Mouse (Mus musculus) adrenal gland, adult 18-20 months (tissue): Measurements from ENCODE around the gene Crat. TPM values are rescaled to one million over a fixed set of nuclear protein-coding genes. Genes with fewer than 3 reads are reported as not detected.
"Not testable (repeated sequence)": the region's sequence is repeated elsewhere in the genome, so short reads cannot be mapped to it uniquely, and the experiment has no call there.

ENCODE experiments used
- DNase-seq, 2 experiments: peaks; one replicate each; pipeline ENCODE4 v3.0.0; 2021 to 2022; ENCODE audit warnings: low spot score in 2 of 2
- total RNA-seq, 2 experiments: library from RNA; stranded (reverse); gene quantifications; 1 replicate in 1 of 2; 2 replicates in 1 of 2; pipeline ENCODE4 v1.2.3; 2021

Crat gene
- total RNA-seq, 2 experiments from 2014 or later = 175 to 243 TPM

DNA sequence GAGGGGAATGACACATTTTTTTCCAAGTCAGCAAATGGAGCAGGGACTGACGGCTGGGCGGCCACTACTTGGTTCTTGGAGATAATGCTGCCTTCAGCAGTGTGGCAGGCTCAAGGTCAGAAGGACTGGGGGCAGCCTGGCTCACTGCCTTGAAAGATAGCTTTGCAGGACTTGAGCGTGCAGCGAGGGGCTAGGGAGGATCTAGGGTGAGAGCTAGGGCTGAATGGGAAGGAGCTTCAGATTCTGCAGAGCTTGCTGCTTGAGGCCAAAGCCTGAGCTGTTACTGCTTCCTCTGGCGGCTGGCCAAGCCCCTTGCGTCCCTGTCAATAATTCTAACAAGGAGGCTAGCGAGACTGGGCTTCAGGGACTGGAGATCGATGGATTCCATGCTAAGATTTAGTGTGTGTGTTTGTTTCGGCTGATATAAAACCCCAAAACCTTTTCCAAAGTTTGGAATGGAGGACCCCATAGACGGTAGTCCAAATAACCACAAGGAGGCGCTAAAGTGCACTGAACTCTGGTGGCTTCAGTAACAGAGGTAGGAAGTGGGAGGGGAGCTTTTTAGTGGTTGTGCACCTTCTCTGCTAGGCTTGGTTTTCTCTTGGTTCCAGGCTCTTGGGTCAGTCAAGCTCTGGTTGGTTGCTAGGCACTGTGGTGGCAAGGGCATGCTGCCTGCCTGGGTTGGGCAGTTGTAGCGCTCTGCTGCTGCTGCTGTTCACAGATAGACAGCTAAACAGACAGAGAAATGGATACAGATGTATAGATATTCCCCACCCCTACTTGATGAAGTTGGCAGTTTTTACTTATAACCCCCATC, 25.3 kb upstream of the Crat start:
- peak; percentile 67 for DNase-seq

DNA sequence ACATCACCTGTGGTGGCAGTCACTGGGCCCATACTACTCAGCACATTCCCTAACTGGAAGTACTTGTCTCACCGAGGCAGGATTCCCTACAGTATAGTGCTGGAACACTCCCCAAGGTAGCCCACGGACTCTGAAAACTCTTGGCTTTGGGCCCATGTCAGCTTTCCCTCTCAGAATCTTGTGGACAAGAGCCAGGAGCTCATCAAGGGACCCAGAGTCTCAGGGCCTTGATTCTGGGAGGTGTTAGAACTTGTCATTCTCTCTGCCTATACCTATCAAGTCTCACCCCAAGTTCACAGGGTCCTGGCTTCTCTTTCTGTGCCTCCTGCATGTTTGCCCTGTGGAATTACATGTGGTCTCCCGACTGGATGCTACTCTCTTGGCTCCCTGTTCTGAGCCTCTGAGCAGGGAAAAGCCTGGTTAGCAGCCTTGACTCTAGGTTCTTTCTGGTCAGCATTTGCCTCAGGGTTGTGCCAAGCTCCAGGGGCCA, 24.6 kb upstream of the Crat start:
- no peak for DNase-seq

DNA sequence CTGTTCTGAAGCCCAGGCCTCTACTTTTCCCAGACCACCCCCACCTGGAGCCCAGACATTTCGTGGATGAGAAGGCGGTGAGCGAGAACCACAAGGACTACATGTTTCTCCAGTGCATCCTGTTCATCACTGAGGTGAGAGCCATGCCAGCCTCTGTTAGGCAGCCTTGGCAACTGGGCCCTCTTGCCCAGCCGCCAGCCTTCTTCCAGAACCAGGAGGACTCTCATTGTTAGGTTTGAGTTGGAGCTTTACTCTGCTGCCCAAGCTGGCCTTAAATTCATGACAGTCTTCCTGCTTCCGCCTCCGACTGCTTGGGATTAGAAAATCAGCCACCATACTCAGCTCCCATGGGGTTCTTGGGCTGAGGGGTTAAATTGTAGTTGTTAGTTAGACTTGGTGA, 24.0 kb upstream of the Crat start:
- DNase-seq = no peak

DNA sequence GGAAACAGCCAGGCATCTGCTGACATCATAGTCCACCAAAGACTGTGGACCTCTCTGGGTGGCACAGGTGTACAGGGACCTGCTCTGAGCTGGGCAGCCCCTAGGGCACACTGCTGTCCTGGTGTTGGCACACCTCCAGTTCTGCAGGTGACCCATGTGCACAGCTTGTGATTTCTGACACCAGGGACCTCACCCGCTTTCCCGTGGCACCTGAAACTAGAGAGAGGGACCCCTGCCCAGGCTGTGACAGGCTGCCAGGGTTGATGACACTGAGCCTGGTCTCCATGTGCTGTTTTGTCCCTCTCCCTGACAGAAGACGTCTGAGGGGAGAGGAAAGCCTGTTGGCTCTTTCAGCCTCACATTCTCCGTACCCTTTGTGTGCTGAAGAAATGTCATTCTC, 22.2 kb upstream of the Crat start:
- DNase-seq = no peak

DNA sequence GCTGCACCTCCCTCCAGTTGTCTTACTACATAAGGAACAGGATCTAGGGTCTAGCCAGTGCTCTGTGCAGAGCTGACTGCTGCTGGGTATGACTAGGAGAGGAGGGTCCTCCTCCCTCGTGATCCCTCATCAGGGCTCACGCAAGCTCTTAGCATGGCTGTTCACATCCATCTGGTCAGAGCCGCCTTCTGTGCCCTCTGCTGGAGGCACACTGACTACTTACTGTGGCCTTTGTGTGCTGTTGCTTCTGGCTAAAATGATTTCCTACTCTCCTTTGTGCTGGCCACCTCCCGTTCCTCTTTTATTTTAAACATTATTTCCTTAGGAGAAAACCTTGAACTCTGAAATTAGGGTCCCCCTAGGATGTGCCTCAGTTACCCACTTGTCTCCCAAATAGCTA, 21.2 kb upstream of the Crat start:
- no peak for DNase-seq

DNA sequence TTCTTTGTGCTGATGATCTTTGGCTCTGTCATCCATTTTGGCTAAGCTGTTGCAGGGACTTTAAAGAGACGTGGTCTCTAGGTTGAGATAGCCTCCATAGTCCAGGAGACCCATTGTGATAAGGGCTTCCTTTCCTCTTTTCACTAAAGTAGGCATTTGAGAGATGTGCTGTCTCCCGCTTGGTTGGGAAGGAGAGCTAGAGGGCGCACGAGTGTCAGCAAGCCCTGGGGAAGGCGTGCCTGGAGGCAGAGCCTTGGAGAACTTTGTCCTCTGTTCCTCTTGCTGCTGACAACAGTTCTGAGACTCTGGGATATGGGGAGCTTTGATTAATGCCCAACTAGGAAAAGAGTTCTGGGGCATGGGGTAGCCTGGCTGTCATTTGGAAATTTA, 20.5 kb upstream of the Crat start:
- peak in 1 of 2 experiments; percentile 44 for DNase-seq

DNA sequence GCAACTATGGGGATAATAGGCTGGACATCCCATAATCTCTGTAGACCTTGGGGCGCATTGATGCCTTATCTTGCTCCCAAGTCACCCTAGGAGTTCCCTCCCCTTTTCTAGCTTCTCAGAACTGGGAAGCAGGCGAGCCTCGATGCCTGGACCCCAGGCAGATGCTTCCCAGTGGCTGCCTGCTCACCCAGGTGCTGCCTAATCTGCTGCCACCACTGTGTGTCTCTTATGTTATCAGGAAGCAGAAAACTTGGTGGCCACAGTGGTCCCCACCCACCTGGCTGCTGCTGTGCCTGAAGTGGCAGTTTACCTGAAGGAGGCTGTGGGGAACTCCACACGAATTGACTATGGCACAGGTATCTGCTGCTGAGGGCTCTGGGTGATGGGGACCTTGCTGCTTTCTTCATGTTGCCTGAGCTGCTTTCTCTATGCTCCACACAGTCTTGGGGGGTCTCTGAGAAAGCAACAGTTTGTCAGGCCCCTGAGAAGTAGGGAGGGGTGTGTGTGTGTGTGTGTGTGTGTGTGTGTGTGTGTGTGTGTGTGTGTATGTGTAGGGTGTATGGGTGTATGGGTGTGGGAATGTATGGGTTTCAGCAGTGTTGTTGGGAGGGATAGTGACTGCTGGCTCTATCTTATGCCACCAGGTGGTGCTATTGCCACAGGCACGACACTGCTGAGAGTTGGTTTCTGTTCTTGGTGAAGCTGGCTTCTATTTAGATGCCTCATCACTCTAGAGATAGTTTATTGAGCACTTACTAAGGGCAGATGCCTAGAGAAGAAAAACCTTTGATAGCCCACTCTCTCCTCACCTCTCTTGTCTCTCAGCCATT, 19.9 kb upstream of the Crat start:
- peak; percentile 64 to 67 for DNase-seq

DNA sequence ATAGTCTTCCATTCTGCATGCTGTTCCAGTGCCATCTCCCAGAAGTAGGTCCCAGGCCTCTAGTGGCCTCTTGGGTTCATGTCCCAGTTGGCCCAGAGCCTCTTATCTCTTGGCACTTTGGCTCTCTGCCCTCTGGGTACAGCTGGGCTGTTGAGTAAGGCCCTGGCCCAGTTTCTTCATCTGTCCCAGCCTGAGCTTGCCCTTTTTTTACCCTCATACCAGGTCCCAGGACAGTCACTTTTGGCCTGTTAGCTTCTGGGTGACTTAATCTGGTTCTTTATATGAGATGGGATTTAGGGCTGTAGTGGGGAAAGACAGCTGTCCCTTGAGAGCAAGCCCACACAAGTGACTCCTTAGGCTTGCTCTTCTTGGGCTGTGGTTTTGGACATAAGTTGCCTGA, 13.5 kb upstream of the Crat start:
- DNase-seq = peak; percentile 43 to 65

DNA sequence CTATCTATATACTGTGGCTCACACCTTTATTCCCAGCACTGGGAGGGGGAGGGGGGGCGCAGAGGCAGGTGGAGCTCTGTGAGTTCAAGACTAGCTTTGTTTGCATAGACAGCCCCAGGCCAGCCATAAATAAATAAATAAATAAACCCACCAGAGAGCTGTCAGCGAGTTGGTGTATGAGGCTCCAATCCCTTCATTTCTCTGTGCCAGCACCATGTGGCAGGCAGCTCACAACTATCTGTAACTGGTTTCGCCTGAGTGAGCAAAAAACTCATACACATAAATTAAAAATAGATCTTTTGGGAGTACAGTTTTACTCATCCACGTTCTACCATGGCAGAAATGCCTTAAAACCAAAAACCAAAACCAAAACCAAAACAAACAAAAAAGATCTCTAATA, 5.8 kb upstream of the Crat start:
- no peak for DNase-seq

DNA sequence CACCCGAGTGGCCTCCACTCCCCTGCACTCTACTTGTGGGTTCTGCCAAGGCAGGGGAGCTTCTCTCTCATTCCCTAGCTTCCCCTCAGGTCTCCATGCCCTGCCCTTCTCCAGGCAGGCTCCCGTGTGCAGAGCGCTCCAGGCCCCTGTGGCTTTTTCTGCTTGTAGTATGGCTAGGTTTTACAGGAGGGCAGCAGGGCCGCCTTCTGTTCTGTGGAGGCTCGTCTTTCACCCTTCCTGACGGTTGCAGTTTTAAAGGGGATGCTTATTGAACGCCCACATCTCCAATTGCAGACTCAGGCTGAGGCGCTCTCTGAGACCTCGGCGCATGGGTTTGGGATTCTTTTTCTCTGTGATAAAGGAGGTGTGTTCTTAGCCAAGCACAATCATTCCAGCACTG, 3.5 kb upstream of the Crat start:
- DNase-seq = no peak

DNA sequence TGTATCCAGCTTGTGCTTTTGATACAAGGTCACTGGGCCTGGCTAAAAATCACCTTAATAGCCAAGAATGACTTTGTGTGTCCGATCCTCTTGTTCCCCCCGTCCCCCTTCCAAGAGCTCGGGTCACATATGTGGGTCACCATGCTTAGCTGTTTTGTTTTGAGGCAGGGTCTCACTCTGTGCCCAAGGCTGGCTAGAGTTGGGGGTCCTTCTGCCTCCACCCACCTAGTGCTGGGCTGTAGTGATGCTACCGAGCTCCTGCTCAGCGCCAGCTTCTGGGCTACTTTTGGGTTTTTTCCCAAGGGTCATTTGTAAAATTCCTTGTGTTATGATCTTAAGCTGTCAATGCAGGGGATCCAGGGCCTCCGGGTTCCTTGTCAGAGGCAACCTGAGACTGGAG, 2.6 kb upstream of the Crat start:
- DNase-seq = no peak

DNA sequence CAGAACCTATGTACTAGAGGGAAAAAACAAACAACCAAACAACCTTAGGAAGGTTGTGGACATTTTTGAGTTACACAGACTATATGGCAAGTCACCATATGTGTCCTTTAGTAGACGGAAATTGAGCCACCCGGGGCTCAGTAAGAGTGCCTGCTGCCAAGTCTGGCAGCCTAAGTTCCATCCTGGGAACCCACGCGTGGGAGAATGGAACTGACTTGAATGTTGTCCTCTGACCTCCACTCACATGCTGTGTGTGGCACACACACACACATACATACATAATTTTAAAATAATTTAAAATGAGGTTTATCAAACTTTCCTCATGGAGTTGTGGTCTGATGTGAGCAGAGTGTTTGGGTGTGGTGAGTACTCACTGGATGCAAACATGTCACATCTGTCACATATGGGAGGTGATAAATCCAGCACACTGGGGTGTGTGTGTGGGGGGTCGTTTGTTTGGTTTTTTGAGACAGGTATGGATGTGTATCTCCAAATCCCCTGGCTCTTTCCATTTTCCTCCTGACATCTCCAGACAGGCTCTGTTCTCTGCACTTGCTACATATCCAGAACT, 2.1 kb upstream of the Crat start:
- DNase-seq = no peak

DNA sequence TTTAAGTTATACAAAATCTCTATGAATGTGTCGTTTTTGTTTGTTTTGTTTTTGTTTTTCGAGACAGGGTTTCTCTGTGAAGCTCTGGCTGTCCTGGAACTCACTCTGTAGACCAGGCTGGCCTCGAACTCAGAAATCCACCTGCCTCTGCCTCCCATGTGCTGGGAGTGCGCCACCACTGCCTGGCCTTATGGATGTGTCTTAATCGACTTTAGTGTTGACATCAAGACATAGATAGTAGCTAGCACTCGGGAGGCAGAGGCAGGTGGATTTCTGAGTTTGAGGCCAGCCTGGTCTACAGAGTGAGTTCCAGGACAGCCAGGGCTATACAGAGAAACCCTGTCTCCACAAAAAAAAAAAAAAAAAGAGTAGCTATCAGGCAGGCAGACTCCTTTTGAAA, 1.5 kb upstream of the Crat start:
- not testable (repeated sequence) for DNase-seq

DNA sequence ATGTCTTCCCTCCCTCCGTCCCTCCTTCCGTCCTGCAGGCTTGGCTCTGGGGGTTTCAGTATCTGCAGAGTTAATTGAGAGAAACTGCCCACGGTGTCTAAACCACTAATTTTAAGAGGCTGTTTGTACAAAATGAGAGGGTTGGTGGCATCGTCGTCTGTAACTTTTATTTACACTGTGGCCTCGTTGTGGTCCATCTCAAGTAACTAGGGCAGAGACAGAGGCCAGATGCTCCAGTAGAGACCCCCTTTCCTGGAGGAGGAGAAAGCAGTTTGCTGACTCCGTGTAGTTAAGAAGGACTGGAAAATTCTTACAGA, 994 bp upstream of the Crat start:
- no peak for DNase-seq

DNA sequence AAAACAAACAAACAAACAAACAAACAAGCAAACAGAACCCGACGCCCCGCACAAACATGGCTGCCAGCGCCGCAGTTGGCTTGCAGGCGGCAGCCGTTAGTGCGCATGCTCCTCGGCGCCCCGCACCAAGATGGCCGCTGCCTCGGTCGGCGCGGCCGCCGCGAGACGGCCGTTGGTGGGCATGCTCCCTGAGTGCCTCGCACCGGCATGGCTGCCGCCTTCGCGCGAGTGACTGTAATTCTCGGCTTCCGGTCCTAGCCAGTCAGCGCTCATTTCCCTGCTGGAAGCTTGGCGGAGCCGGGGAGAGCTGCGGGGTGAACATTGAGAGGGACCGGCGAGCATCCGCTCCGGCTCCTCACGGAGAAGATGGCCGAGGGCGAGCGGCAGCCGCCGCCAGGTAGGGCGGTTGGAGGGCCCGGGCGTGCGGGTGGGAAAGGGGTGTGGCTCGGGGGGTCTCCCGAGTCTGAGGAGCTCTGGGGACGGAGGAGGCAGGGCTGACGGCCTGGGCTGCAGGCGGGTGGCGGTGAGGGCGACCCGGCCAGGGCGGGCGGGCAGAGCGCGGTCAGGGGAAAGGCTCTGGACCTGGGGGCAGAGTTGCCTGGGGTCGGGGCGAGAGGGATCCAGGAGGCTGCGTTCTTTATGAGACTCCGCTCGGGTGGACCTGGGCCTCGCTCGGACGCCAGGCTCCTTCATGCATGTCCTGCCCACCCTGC, 479 bp upstream of the Crat start, which contains the start of gene Ptpa:
TSS of gene Ptpa (plus strand) at position 104 of the 713 bp plus-strand sequence.
- peak; percentile 90 to 91 for DNase-seq

DNA sequence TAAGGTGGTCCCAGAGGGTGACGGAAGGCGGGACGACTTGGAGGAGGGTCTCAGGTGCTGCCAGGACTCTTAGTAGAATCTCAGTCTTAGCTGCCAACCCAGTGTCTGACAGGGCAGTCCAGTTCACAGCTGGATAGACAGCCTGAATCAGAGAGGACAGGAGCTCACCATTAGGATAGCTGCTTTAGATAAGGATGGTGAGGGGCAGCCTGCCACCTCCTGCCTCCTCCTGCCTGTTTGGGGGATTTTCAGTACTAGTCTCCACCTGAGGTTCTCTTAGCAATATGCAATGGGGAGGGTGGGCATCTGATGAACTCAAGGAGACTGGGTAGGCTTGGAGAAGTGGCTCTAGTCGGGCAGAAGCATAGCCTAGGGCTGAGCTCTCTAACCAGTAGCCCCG, 932 bp downstream of the Crat start:
- DNase-seq = no peak

DNA sequence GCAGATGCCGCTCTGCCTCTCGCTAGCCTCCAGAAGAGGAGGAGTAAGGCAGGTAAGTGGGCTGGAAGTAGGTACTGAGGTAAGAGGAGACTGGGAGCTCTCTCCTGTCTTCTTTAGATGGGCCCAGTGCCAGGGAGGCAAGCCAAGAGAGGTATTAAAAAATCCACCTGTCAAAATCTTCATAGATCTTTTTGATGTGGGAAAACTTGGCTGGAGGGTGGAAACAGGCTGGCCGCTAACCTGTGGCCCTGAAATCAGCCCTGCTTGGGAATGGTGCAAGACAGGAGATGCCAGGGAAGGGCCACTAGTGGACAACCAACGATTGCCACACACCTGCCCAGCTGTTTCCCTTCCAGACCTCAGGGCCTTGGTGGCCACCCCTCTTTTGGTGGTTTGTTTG, 1.5 kb downstream of the Crat start:
- no peak for DNase-seq

DNA sequence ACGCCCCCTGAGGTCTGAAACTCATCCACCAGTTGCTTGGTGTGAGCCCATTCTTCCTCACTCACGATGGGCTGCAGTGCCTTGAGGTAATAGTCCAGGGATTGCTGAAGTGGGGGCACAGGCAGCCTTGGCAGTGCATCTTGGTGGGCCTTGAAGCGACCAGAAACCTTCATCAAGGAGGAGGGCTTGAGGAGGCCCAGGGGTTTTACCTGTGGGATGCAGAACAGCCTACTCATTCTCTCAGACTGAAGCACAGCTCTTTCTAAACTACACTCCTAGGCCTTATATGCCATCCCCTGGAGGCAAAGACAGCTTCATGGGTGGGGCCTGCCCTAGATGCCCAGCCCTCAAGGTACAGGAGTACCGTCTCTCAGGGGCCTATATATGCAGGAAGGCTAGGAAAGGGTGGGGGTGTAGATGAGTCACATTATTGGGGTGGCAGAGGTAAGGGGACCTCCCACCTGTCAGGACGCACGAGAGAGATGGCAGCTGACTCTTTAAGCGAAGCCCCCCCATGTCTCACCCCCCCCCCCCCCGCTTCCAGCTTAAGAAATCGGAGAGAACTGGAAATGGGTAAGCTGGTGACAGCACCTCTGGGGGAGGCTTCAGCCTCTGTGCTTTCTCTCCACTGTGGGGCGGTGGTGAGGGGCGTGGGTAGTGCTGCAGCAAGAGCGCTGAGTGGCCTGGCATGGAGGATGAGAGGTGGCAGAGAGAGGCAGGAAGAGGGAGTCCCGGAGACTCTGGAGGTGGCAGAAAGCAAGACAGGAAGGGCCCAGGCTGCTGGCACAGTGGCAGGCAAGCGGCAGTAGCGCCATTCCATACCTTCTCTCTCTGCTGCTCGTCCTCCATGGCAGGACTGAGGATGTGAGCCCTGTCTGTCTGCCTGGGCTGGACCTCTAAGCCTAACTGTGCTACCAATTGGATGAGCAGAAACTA, 2.3 kb downstream of the Crat start:
- DNase-seq = no peak

DNA sequence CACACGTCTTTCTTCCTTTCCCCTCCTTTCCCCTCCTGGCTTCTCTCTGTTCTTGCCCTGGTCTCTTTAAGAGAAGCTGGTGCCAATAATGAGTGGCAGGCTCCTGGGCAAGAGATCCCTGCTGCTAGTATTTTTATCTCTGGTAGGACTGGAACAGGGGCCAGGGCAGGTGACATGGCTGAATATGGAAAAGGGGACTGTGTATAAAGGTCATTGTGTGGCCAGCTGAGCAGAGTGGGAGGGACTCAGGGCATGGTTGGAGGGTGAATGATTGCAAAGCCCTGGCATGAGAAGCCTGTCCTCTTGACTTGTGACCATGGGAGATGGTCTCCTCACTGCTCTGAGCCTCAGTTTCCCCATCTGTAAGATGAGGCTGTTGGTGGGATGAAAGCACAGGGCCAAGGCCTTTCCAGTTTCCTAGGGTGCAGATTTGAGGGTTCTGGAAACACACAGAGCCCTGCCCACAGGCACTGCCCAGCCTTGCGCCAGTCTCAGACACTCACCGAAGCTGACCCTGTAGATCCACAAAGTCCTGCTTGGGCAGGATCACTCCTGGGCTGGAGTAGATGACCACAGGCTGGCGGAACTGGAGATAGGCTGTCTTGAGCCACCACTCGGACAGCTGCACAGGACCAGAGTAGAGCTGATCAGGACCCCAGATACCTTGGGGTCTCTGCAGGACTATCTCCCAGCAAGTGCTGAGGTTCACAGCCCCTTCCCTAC, 6.0 kb downstream of the Crat start:
- no peak for DNase-seq
